Mouse (Mus musculus): Measurements from ENCODE around the gene Sdccag8.

GRCm38 (mm10) chr1:176833948-176834347 is 19.5 kb downstream of the Sdccag8 start:
- no peak for TF ChIP-seq CTCF (IDR thresholded peaks at IDR 0.05; ENCODE audit: extremely low read depth, insufficient read depth, low read length)
- no peak for TF ChIP-seq POLR2A (IDR thresholded peaks at IDR 0.05; ENCODE audit: extremely low read depth, insufficient read depth, low read length)

Data from cortical plate, adult 2 months (tissue).